Mouse (Mus musculus) liver, postnatal 0 days (tissue): ENCODE data around the gene Zfp213.

Experiments
- CTCF ChIP-seq: sonication (generic); IDR thresholded peaks from 2 replicates; pipeline ENCODE4 v1.5.1; 2016; ENCODE audit warnings: antibody characterized with exemption, low read depth
- EP300 ChIP-seq: IDR thresholded peaks from 2 replicates; pipeline ENCODE4 v1.6.1; 2016; ENCODE audit warnings: antibody characterized with exemption, low read depth, mild to moderate bottlenecking

DNA sequence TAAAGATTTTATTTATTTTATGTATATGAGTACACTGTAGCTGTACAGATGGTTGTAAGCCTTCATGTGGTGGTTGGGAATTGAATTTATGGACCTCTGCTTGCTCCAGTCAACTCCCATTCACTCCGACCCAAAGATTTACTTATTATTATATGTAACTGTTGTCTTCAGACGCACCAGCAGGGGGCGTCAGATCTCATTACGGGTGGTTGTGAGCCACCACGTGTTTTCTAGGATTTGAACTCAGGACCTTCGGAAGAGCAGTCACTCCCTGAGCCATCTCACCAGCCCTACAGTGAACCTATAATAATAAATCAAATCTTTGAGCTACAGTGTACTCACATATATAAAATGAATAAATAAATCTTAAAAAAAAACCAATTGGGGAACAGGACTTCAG, 8.0 kb upstream of the Zfp213 start:
- peak; percentile 45 for TF ChIP-seq CTCF
- TF ChIP-seq EP300 = no peak
